Mouse (Mus musculus): Measurements from ENCODE around the gene Lyl1. TPM values are rescaled to one million over a fixed set of nuclear protein-coding genes. Genes with fewer than 3 reads are reported as not detected.

Lyl1 gene
- polyA plus RNA-seq, 1 experiment from 2014 or later, result 22.9 TPM

DNA sequence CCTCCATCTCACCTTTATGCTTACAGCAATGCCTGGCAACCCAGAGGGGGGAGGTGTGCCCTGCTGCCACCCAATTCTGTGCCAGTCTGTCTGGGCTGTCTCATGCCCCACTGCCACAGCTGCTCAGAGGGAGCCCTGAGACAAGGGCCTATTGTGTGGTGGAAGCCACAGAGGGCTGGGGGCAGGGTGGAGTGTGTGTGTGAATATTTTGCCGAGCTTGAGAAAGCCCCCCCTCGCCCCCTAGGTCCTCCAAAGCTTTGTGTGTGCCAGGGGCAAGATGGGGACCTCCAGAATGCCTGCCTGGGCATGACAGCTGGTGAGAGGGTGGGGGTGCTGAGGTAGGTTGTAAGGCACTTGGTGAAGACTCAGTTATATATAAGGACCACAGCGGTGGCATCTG is 27.2 kb downstream of the Lyl1 start:
- Histone ChIP-seq H3K36me3 (ENCODE audit: control insufficient read depth, insufficient read depth, low read length) (no peaks in the 10 kb centered on the region), H3K27ac (ENCODE audit: low read depth, low read length) (no peak overlapping the region), H3K4me3 (ENCODE audit: low read depth, low read length) (no peak overlapping the region), H3K9ac (ENCODE audit: low read depth, low read length) (no peak overlapping the region), H3K27me3 (ENCODE audit: control insufficient read depth, insufficient read depth, low read length) (no peaks in the 10 kb centered on the region), H3K4me1 (ENCODE audit: control insufficient read depth, insufficient read depth, low read length) (peaks cover 89% of the 10 kb centered on the region), H3K9me3 (replicated peaks; ENCODE audit: control insufficient read depth, low read length) (no peaks in the 10 kb centered on the region), H3K4me2 (0 out of 2 replicates have a peak overlapping the region, but pooled peaks have one; percentile 7)
- ATAC-seq (replicated peaks; ENCODE audit: insufficient number of reproducible peaks, low FRiP score, low TSS enrichment), result no peak
- 75% methylated on average over 3 of the region's 3 CpGs for WGBS (ENCODE audit: insufficient replicate concordance)

DNA sequence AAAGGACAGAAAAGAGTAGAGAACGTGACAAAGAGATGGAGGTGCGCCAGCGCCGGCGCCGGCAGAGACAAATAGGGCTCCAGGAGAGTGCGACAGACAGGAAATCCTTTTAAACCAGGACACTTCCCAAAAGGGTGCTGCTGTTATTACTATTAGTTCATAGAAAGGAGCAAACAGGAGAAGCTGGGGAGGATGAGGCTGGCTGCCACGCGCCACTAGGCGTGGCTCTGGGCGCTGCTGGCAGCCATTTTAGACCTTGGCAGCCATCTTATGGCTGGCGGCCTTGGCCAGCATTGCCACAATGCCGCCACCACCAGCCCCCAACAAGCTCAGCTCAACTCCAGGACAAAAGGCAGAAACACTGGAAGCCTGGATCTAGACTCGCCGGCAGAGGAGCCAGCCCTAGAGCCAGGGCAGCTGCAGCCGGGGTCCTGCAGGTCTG is 28.7 kb downstream of the Lyl1 start:
- H3K9ac ChIP-seq (ENCODE audit: low read depth, low read length), result peak overlapping the region; percentile 48; the same call in 1 of the 2 replicates
- H3K27me3 ChIP-seq (ENCODE audit: control insufficient read depth, insufficient read depth, low read length), result peaks cover 3% of the 10 kb centered on the region
- peak overlapping the region; percentile 94 for H3K27ac ChIP-seq (ENCODE audit: low read depth, low read length)
- H3K4me2 ChIP-seq, result peak overlapping the region; percentile 38
- no peaks in the 10 kb centered on the region for H3K36me3 ChIP-seq (ENCODE audit: control insufficient read depth, insufficient read depth, low read length)
- H3K4me1 ChIP-seq (ENCODE audit: control insufficient read depth, insufficient read depth, low read length), result peaks cover 76% of the 10 kb centered on the region
- 0 out of 2 replicates have a peak overlapping the region, but pooled peaks have one; percentile 3 for H3K4me3 ChIP-seq (ENCODE audit: low read depth, low read length)
- 72% methylated on average over 16 of the region's 16 CpGs for WGBS (ENCODE audit: insufficient replicate concordance)
- no peak for ATAC-seq (replicated peaks; ENCODE audit: insufficient number of reproducible peaks, low FRiP score, low TSS enrichment)
- H3K9me3 ChIP-seq (replicated peaks; ENCODE audit: control insufficient read depth, low read length), result no peaks in the 10 kb centered on the region

DNA sequence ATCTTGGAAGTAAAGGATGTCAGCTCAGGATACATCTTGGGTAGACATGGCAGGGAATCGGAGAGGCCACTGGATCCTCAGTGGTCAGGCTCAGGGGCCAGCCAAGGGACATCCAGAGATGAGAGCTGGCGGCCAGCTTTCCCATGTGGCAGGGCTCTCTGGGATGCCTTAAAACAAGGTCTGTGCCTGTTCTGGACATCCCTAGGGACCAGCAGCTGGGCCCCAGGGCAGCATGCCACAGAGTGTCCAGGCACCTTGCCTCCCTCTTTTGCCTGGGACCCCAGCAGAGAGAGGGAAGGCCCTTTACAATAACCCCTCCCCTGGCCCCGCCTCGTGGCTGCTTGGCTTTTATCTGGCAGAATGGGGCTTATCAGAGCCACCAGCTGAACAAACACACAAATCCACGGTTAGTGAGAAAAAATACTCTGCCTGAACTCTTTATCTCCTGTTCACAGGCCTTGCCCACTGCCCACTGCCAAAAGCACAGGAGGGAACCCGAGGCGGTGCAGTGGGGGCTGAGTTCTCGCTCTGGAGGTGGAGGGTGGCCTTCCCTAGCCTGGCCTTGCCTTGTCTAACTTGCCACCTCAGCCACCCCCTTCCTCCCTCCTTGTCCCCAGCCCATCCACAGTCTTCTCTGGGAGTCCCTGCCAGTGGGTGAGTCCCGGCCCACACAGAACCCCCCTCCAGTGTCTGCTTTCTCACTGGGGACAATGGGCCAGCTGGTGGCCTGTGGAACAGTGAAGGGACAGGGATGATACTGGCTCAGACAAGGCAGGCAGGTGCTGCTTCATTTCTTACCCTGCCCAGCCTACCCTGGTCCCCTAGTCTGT is 29.5 kb downstream of the Lyl1 start:
- Histone ChIP-seq H3K4me1 (ENCODE audit: control insufficient read depth, insufficient read depth, low read length) (peaks cover 75% of the 10 kb centered on the region), H3K4me3 (ENCODE audit: low read depth, low read length) (0 out of 2 replicates have a peak overlapping the region, but pooled peaks have one; percentile 3), H3K36me3 (ENCODE audit: control insufficient read depth, insufficient read depth, low read length) (no peaks in the 10 kb centered on the region), H3K27me3 (ENCODE audit: control insufficient read depth, insufficient read depth, low read length) (peaks cover 5% of the 10 kb centered on the region), H3K9ac (ENCODE audit: low read depth, low read length) (peak overlapping the region; percentile 63), H3K9me3 (replicated peaks; ENCODE audit: control insufficient read depth, low read length) (no peaks in the 10 kb centered on the region), H3K4me2 (peak overlapping the region; percentile 38), H3K27ac (ENCODE audit: low read depth, low read length) (peak overlapping the region; percentile 94)
- 21% methylated on average over 9 of the region's 9 CpGs for WGBS (ENCODE audit: insufficient replicate concordance)
- peak; percentile 82 for ATAC-seq (replicated peaks; ENCODE audit: insufficient number of reproducible peaks, low FRiP score, low TSS enrichment)

DNA sequence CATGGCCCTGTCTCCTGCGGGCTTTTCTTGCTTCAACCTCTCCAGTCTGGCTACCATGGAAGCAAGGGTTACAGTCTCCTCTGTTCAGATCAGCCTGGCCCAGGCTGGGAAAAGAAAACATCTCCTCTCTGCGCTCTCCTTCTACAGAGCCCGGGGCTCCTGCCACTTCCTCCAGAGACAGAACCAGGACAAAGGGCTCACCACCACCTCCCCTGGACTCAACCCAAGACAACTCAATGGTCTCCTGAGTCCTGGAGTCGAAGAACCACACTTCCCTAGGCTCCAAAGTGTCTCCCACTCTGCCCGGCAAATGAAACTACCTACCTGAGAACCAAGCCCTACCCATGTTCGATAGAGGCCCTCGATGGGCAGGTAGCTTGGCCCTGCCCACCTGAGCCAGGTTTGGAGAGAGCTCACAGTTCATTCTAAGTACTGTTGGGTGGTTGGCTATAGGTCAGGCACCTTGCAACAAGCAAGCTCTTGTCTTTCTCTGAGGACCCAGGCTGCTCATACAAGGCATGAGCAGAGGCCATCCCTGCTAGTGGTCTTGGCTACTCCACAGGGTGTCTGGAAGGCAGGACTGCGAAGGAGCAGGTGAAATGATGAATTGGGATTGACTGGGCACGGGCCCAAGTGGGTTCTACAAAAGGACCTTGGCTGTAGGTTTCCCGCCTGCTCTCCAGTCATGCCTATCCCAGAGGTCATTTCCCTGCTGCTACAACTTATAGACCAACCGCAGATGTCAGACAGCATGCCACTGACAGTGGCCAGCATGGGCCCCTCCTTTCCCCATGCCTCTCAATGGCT is 30.3 kb downstream of the Lyl1 start:
- Histone ChIP-seq H3K36me3 (ENCODE audit: control insufficient read depth, insufficient read depth, low read length) (no peaks in the 10 kb centered on the region), H3K4me2 (peak overlapping the region; percentile 38), H3K4me1 (ENCODE audit: control insufficient read depth, insufficient read depth, low read length) (peaks cover 72% of the 10 kb centered on the region), H3K9me3 (replicated peaks; ENCODE audit: control insufficient read depth, low read length) (no peaks in the 10 kb centered on the region), H3K4me3 (ENCODE audit: low read depth, low read length) (no peak overlapping the region), H3K27ac (ENCODE audit: low read depth, low read length) (peak overlapping the region; percentile 94), H3K9ac (ENCODE audit: low read depth, low read length) (peak overlapping the region; percentile 63), H3K27me3 (ENCODE audit: control insufficient read depth, insufficient read depth, low read length) (peaks cover 9% of the 10 kb centered on the region)
- WGBS (ENCODE audit: insufficient replicate concordance), result 59% methylated on average over 11 of the region's 11 CpGs
- no peak for ATAC-seq (replicated peaks; ENCODE audit: insufficient number of reproducible peaks, low FRiP score, low TSS enrichment)

DNA sequence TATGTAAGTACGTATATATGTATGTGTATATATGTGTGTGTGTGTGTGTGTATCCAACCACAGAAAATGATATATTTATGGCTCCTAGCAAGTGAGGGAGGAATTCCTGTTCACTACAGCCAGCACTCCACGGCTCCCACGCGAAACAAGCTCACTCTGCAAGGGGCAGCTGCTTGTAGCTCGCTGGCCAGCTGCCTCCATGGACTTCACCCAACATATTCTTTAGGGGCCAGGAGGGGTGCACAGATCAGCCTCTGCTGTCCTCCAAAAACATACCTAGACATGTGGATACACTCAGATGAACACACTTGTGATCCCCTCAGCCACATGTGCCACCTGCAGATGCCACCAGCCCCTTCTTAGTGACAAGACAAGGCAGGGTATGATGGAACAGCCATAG is 31.3 kb downstream of the Lyl1 start:
- no peak overlapping the region for H3K4me2 ChIP-seq
- no peak overlapping the region for H3K4me3 ChIP-seq (ENCODE audit: low read depth, low read length)
- WGBS (ENCODE audit: insufficient replicate concordance), result 75% methylated on average over 5 of the region's 5 CpGs
- peak overlapping the region; percentile 52; the same call in 1 of the 2 replicates for H3K9ac ChIP-seq (ENCODE audit: low read depth, low read length)
- H3K4me1 ChIP-seq (ENCODE audit: control insufficient read depth, insufficient read depth, low read length), result peaks cover 63% of the 10 kb centered on the region
- H3K27ac ChIP-seq (ENCODE audit: low read depth, low read length), result peak overlapping the region; percentile 46
- no peaks in the 10 kb centered on the region for H3K36me3 ChIP-seq (ENCODE audit: control insufficient read depth, insufficient read depth, low read length)
- H3K9me3 ChIP-seq (replicated peaks; ENCODE audit: control insufficient read depth, low read length), result no peaks in the 10 kb centered on the region
- H3K27me3 ChIP-seq (ENCODE audit: control insufficient read depth, insufficient read depth, low read length), result peaks cover 14% of the 10 kb centered on the region
- no peak for ATAC-seq (replicated peaks; ENCODE audit: insufficient number of reproducible peaks, low FRiP score, low TSS enrichment)

DNA sequence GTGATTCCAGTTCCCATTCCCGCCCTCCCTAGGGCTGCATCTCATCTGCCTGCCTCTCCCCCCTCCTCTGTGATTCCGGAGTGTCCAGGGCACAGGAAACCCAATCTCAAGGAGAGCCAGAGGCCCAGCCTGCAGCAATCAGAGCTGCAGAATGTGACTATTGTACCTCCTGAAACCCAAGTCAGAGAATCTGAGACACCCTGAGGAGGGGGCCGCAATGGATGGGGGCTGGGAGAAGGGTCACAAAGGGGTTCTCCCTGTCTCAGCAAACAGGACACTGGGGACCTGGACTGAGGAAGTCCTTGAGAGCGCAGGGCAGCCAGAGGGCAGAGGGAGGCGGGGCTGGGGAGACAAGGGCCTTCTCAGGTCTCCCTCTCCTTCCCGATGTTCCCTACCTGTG is 31.7 kb downstream of the Lyl1 start:
- WGBS (ENCODE audit: insufficient replicate concordance), result 46% methylated on average over 6 of the region's 6 CpGs
- no peaks in the 10 kb centered on the region for H3K9me3 ChIP-seq (replicated peaks; ENCODE audit: control insufficient read depth, low read length)
- peaks cover 63% of the 10 kb centered on the region for H3K4me1 ChIP-seq (ENCODE audit: control insufficient read depth, insufficient read depth, low read length)
- ATAC-seq (replicated peaks; ENCODE audit: insufficient number of reproducible peaks, low FRiP score, low TSS enrichment), result no peak
- peak overlapping the region; percentile 46 for H3K27ac ChIP-seq (ENCODE audit: low read depth, low read length)
- no peak overlapping the region for H3K4me3 ChIP-seq (ENCODE audit: low read depth, low read length)
- H3K4me2 ChIP-seq, result no peak overlapping the region
- H3K27me3 ChIP-seq (ENCODE audit: control insufficient read depth, insufficient read depth, low read length), result peaks cover 17% of the 10 kb centered on the region
- H3K9ac ChIP-seq (ENCODE audit: low read depth, low read length), result peak overlapping the region; percentile 52; the same call in 1 of the 2 replicates
- no peaks in the 10 kb centered on the region for H3K36me3 ChIP-seq (ENCODE audit: control insufficient read depth, insufficient read depth, low read length)

DNA sequence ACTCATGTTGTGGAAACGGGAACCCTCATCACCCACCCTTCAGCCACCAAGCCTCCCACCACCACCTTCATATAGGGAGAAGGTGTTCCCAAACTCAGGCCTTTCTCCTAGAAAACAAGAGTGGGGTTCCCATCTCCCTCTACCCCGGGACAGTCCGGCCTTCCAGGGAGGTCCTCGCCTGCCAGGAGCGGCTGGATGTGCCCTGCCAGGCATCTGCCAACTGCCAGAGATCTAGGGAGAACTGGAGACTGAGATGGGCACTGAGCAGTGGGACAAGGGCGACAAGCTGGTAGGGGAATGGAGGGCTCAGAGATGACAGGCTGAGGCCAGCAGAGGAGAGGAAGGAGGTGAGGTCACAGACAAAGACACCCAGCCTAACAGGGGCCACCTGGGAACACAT is 32.7 kb downstream of the Lyl1 start:
- H3K27ac ChIP-seq (ENCODE audit: low read depth, low read length), result no peak overlapping the region
- WGBS (ENCODE audit: insufficient replicate concordance), result 89% methylated on average over 6 of the region's 6 CpGs
- no peak overlapping the region for H3K9ac ChIP-seq (ENCODE audit: low read depth, low read length)
- H3K27me3 ChIP-seq (ENCODE audit: control insufficient read depth, insufficient read depth, low read length), result peaks cover 24% of the 10 kb centered on the region
- no peak for ATAC-seq (replicated peaks; ENCODE audit: insufficient number of reproducible peaks, low FRiP score, low TSS enrichment)
- H3K4me3 ChIP-seq (ENCODE audit: low read depth, low read length), result no peak overlapping the region
- peaks cover 68% of the 10 kb centered on the region for H3K4me1 ChIP-seq (ENCODE audit: control insufficient read depth, insufficient read depth, low read length)
- no peaks in the 10 kb centered on the region for H3K9me3 ChIP-seq (replicated peaks; ENCODE audit: control insufficient read depth, low read length)
- H3K4me2 ChIP-seq, result no peak overlapping the region
- H3K36me3 ChIP-seq (ENCODE audit: control insufficient read depth, insufficient read depth, low read length), result no peaks in the 10 kb centered on the region

DNA sequence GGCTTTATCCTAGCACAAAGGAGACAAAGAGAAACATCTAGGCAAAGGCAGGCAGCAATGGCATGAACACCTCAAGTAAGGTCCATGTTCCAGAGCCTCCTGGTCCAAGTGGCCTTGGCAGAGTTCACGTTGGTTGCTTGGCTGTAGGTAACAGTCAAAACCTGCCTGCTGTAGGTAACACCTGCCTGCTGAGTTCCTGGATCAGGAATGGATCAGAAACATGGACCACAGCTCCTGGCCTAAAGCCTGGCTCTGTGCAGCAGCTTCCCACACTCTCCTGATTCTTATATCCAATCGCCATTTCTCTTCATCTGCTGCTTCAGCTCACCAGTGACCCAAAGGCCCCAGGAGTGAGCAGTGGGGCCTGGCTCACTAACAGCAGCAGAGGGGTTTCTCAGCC is 33.4 kb downstream of the Lyl1 start:
- H3K27me3 ChIP-seq (ENCODE audit: control insufficient read depth, insufficient read depth, low read length), result peaks cover 26% of the 10 kb centered on the region

More for the DNA sequence above, 33.4 kb downstream of the Lyl1 start:
- Histone ChIP-seq H3K4me2 (no peak overlapping the region), H3K27ac (ENCODE audit: low read depth, low read length) (no peak overlapping the region), H3K36me3 (ENCODE audit: control insufficient read depth, insufficient read depth, low read length) (no peaks in the 10 kb centered on the region), H3K9me3 (replicated peaks; ENCODE audit: control insufficient read depth, low read length) (no peaks in the 10 kb centered on the region), H3K9ac (ENCODE audit: low read depth, low read length) (no peak overlapping the region), H3K4me3 (ENCODE audit: low read depth, low read length) (no peak overlapping the region), H3K4me1 (ENCODE audit: control insufficient read depth, insufficient read depth, low read length) (peaks cover 65% of the 10 kb centered on the region)
- no peak for ATAC-seq (replicated peaks; ENCODE audit: insufficient number of reproducible peaks, low FRiP score, low TSS enrichment)
- 75% methylated on average over 2 of the region's 2 CpGs for WGBS (ENCODE audit: insufficient replicate concordance)

All from heart, embryonic 11.5 days (tissue).